29 mouse cellular contexts compared by ENCODE assay signal in genomic region chr2:126579282-126579681, GRCm38 (mm10). TPM values are rescaled to one million over a fixed set of nuclear protein-coding genes. Genes with fewer than 3 reads are reported as not detected.
"Had no signal": no experiment of that assay in that cellular context is flagged by ENCODE, and none has a peak within 500 bp of the region (broad histone marks: within the 10 kb centered on the region; RNA-seq: fewer than 3 reads in every experiment).

No protein-coding gene starts in this region.

- DNase-seq: cerebellum, adult 8-10 months; cerebellum, adult 9-10 months; cerebellum, adult 9-11 months; cerebellum, postnatal 10 days; cerebellum, postnatal 14 days; cerebellum, postnatal 25 days; cerebellum, postnatal 36 days; embryo, embryonic 11 days; forebrain, postnatal 0 days; gastrocnemius, adult 2 months; gastrocnemius, postnatal 10 days; gastrocnemius, postnatal 14 days; gastrocnemius, postnatal 25 days; gastrocnemius, postnatal 36 days; heart, adult 11 months; heart, adult 18-20 months; heart, adult 2 months had no signal

- H3K27me3 ChIP-seq: embryonic facial prominence, embryonic 12.5 days; embryonic facial prominence, embryonic 13.5 days; embryonic facial prominence, embryonic 15.5 days; forebrain, embryonic 12.5 days; forebrain, embryonic 13.5 days; forebrain, embryonic 15.5 days had no signal

- H3K9ac ChIP-seq: embryonic facial prominence, embryonic 12.5 days; embryonic facial prominence, embryonic 13.5 days; embryonic facial prominence, embryonic 15.5 days; forebrain, embryonic 12.5 days; forebrain, embryonic 13.5 days; forebrain, embryonic 15.5 days; forebrain, postnatal 0 days had no signal

- H3K4me3 ChIP-seq: embryonic facial prominence, embryonic 10.5 days; embryonic facial prominence, embryonic 12.5 days; embryonic facial prominence, embryonic 13.5 days; embryonic facial prominence, embryonic 15.5 days; erythroblast, embryonic 14.5 days; forebrain, embryonic 10.5 days; forebrain, embryonic 12.5 days; forebrain, embryonic 13.5 days; forebrain, embryonic 15.5 days; gastrocnemius, adult 2 months; heart, adult 2 months had no signal

- ATAC-seq: forebrain, embryonic 13.5 days; forebrain, embryonic 14.5 days; forebrain, embryonic 15.5 days; forebrain, embryonic 16.5 days; forebrain, postnatal 0 days had no signal

- H3K4me2 ChIP-seq: embryonic facial prominence, embryonic 12.5 days; embryonic facial prominence, embryonic 13.5 days; embryonic facial prominence, embryonic 15.5 days; forebrain, embryonic 12.5 days; forebrain, embryonic 13.5 days; forebrain, embryonic 15.5 days had no signal

- H3K36me3 ChIP-seq: embryonic facial prominence, embryonic 10.5 days; embryonic facial prominence, embryonic 12.5 days; embryonic facial prominence, embryonic 13.5 days; embryonic facial prominence, embryonic 15.5 days; forebrain, embryonic 10.5 days; forebrain, embryonic 12.5 days; forebrain, embryonic 15.5 days had no signal

- H3K9me3 ChIP-seq: embryonic facial prominence, embryonic 10.5 days; embryonic facial prominence, embryonic 12.5 days; embryonic facial prominence, embryonic 13.5 days; embryonic facial prominence, embryonic 15.5 days; forebrain, embryonic 10.5 days; forebrain, embryonic 12.5 days; forebrain, embryonic 13.5 days; forebrain, embryonic 15.5 days had no signal

- H3K4me1 ChIP-seq: embryonic facial prominence, embryonic 12.5 days; embryonic facial prominence, embryonic 13.5 days; forebrain, embryonic 10.5 days; forebrain, embryonic 12.5 days; forebrain, embryonic 13.5 days; forebrain, embryonic 15.5 days had no signal

- H3K27ac ChIP-seq: embryonic facial prominence, embryonic 10.5 days; embryonic facial prominence, embryonic 12.5 days; embryonic facial prominence, embryonic 13.5 days; embryonic facial prominence, embryonic 15.5 days; forebrain, embryonic 10.5 days; forebrain, embryonic 12.5 days; forebrain, embryonic 13.5 days; forebrain, embryonic 15.5 days; gastrocnemius, adult 2 months; heart, adult 2 months had no signal

RNA-seq across cellular contexts. Expression of gene Slc27a2, which starts 27.1 kb away (rescaled TPM):
- total RNA-seq: gastrocnemius, adult 2 months; gastrocnemius, postnatal 25 days; gastrocnemius, postnatal 36 days; granulocyte monocyte progenitor cell, adult 5-6 weeks had no signal
- polyA plus RNA-seq: erythroblast, embryonic 14.5 days had no signal
